Mouse (Mus musculus) thymus, postnatal 14 days (tissue): ENCODE results near the gene Jade3.
"Not testable (repeated sequence)": the region's sequence is repeated elsewhere in the genome, so short reads cannot be mapped to it uniquely, and the experiment has no call there.

Source experiments
- DNase-seq: peaks from one replicate; pipeline ENCODE4 v3.0.0; 2021

Gene Jade3

GRCm38 (mm10) chrX:20425140-20425838, at the start of gene Jade3:
Gene Jade3 (plus strand): TSS chrX:20425688.
- peak; percentile 86 for DNase-seq

- DNase-seq: no peak
Observed at GRCm38 (mm10) chrX:20379347-20380014, 46.0 kb upstream of the Jade3 start.

GRCm38 (mm10) chrX:20382260-20382659, 43.2 kb upstream of the Jade3 start:
- no peak for DNase-seq

- no peak for DNase-seq
Observed at GRCm38 (mm10) chrX:20387006-20387405, 38.5 kb upstream of the Jade3 start.

- not testable (repeated sequence) for DNase-seq
Observed at GRCm38 (mm10) chrX:20391964-20392363, 33.5 kb upstream of the Jade3 start.

- DNase-seq: no peak
Observed at GRCm38 (mm10) chrX:20392942-20393341, 32.5 kb upstream of the Jade3 start.

GRCm38 (mm10) chrX:20404068-20404467, 21.4 kb upstream of the Jade3 start:
- DNase-seq: peak; percentile 22

GRCm38 (mm10) chrX:20406909-20407308, 18.6 kb upstream of the Jade3 start:
- DNase-seq: no peak

- no peak for DNase-seq
Observed at GRCm38 (mm10) chrX:20407676-20408075, 17.8 kb upstream of the Jade3 start.

GRCm38 (mm10) chrX:20411382-20411781, 14.1 kb upstream of the Jade3 start:
- DNase-seq: no peak

GRCm38 (mm10) chrX:20412221-20412620, 13.3 kb upstream of the Jade3 start:
- no peak for DNase-seq

- DNase-seq: no peak
Observed at GRCm38 (mm10) chrX:20414885-20415622, 10.4 kb upstream of the Jade3 start.

GRCm38 (mm10) chrX:20418461-20418860, 7.0 kb upstream of the Jade3 start:
- DNase-seq: no peak

GRCm38 (mm10) chrX:20419536-20419935, 6.0 kb upstream of the Jade3 start:
- DNase-seq: no peak

- DNase-seq: peak; percentile 41
Observed at GRCm38 (mm10) chrX:20425839-20426449, 456 bp downstream of the Jade3 start.

- no peak for DNase-seq
Observed at GRCm38 (mm10) chrX:20483213-20483612, 57.7 kb downstream of the Jade3 start.

- no peak for DNase-seq
Observed at GRCm38 (mm10) chrX:20497682-20498081, 72.2 kb downstream of the Jade3 start.

- no peak for DNase-seq
Observed at GRCm38 (mm10) chrX:20520290-20520939, 94.9 kb downstream of the Jade3 start.

GRCm38 (mm10) chrX:20521578-20521977, 96.1 kb downstream of the Jade3 start:
- no peak for DNase-seq

GRCm38 (mm10) chrX:20532621-20533020, 107.1 kb downstream of the Jade3 start:
- no peak for DNase-seq

- DNase-seq: no peak
Observed at GRCm38 (mm10) chrX:20543867-20544266, 118.4 kb downstream of the Jade3 start.

GRCm38 (mm10) chrX:20547609-20548008, 122.1 kb downstream of the Jade3 start:
- no peak for DNase-seq
